Mouse (Mus musculus) E14TG2a.4 (cell line): ENCODE results near the gene B4galt2.

Source experiments
- CTCF ChIP-seq: conservative IDR thresholded peaks from 2 replicates; pipeline ENCODE4 v1.5.1; 2014; ENCODE audit warnings: low read length
- NANOG ChIP-seq: IDR thresholded peaks from 2 replicates; pipeline ENCODE4 v1.6.1; 2014; ENCODE audit warnings: borderline replicate concordance, low read length, mixed read lengths
- POU5F1 ChIP-seq: IDR thresholded peaks from 2 replicates; pipeline ENCODE4 v1.6.1; 2014; ENCODE audit warnings: low read length, borderline replicate concordance

- no peak for TF ChIP-seq CTCF
- TF ChIP-seq NANOG = no peak
- TF ChIP-seq POU5F1 = no peak
Observed at GRCm38 (mm10) chr4:117834845-117835530, 48.3 kb downstream of the B4galt2 start.
